Mouse (Mus musculus): ENCODE measurements around the gene Hoxa5. TPM values are rescaled to one million over a fixed set of nuclear protein-coding genes. Genes with fewer than 3 reads are reported as not detected.

Hoxa5 gene
- polyA plus RNA-seq, 1 experiment from 2014 or later = 0.41 TPM

- no peak overlapping the region for H3K4me3 ChIP-seq (replicated peaks)
These were observed 27.6 kb upstream of the Hoxa5 start for GRCm38 (mm10) chr6:52231885-52232567.

GRCm38 (mm10) chr6:52230516-52231165 lies 26.3 kb upstream of the Hoxa5 start, which contains the start of gene Hoxa9:
Gene Hoxa9, minus strand, starts transcription at chr6:52231089.
- no peak within 1 kb of the TSS for H3K27ac ChIP-seq (replicated peaks)
- H3K27me3 ChIP-seq = peaks cover 98% of the 10 kb centered on the region
- no peak within 1 kb of the TSS for H3K4me3 ChIP-seq (replicated peaks)
- H3K9ac ChIP-seq = no peak within 1 kb of the TSS
- H3K9me3 ChIP-seq (replicated peaks) = no peaks in the 10 kb centered on the region
- no peak within 1 kb of the TSS for H3K4me2 ChIP-seq
- ATAC-seq (ENCODE audit: insufficient read depth) = no peak
- no peaks in the 10 kb centered on the region; the same call in none of the 2 replicates for H3K4me1 ChIP-seq (replicated peaks)
- no peaks in the 10 kb centered on the region for H3K36me3 ChIP-seq (replicated peaks)
- WGBS (ENCODE audit: insufficient replicate concordance) = 3% methylated on average over 21 of the region's 36 CpGs

More at GRCm38 (mm10) chr6:52231885-52232567, 27.6 kb upstream of the Hoxa5 start:
- Histone ChIP-seq H3K27me3 (peaks cover 98% of the 10 kb centered on the region), H3K27ac (replicated peaks) (no peak overlapping the region), H3K9ac (no peak overlapping the region), H3K4me2 (no peak overlapping the region), H3K36me3 (replicated peaks) (no peaks in the 10 kb centered on the region), H3K9me3 (replicated peaks) (no peaks in the 10 kb centered on the region), H3K4me1 (replicated peaks) (no peaks in the 10 kb centered on the region; the same call in none of the 2 replicates)
- no peak for ATAC-seq (ENCODE audit: insufficient read depth)
- under 1% methylated on average over 18 of the region's 18 CpGs for WGBS (ENCODE audit: insufficient replicate concordance)

DNA sequence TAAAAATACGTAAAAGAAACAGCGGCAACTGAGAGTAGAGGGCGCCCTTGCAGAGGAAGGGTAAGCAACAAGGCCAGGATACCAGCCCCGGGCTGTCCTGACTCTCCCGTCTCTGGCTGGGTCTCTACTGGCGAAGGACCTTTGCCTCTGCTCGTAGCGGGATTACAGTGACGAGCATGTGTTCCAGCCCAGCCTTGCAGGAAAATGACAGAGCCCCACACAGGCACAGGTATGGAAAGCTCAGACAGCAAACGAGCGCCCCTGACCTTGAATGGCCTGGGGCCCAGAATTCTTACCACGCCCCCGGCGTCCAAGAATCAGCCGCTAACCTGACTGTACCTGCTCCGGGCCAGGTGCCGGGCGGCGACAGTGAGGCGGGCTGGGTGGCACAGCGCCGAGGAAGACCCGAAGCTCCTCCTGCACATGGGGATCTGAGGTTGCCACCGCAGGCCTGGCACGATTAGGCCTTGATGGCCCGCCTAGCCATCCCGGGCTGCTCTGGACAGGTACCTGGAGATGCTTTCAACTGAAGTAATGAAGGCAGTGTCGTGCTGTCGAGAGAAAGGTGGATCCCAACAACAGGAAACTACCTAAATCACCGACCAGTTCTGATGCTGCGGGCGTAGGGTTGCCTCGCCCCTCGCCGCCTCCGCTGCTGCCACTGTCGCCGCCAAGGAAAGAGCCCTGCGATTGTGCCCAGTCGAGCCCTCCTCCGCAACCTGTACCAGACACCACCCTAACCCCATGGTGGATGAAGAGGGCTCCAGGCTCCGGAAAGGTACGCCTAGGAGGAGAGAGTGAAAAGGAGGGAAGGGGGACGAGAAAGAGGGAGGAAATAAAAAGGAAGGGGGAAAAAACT lies 25.4 kb upstream of the Hoxa5 start:
- Histone ChIP-seq H3K4me3 (replicated peaks) (no peak overlapping the region), H3K9me3 (replicated peaks) (no peaks in the 10 kb centered on the region), H3K4me2 (no peak overlapping the region), H3K27ac (replicated peaks) (no peak overlapping the region), H3K36me3 (replicated peaks) (no peaks in the 10 kb centered on the region), H3K27me3 (peaks cover 98% of the 10 kb centered on the region), H3K4me1 (replicated peaks) (no peaks in the 10 kb centered on the region; the same call in none of the 2 replicates), H3K9ac (no peak overlapping the region)
- no peak for ATAC-seq (ENCODE audit: insufficient read depth)
- 2% methylated on average over 44 of the region's 44 CpGs for WGBS (ENCODE audit: insufficient replicate concordance)

DNA sequence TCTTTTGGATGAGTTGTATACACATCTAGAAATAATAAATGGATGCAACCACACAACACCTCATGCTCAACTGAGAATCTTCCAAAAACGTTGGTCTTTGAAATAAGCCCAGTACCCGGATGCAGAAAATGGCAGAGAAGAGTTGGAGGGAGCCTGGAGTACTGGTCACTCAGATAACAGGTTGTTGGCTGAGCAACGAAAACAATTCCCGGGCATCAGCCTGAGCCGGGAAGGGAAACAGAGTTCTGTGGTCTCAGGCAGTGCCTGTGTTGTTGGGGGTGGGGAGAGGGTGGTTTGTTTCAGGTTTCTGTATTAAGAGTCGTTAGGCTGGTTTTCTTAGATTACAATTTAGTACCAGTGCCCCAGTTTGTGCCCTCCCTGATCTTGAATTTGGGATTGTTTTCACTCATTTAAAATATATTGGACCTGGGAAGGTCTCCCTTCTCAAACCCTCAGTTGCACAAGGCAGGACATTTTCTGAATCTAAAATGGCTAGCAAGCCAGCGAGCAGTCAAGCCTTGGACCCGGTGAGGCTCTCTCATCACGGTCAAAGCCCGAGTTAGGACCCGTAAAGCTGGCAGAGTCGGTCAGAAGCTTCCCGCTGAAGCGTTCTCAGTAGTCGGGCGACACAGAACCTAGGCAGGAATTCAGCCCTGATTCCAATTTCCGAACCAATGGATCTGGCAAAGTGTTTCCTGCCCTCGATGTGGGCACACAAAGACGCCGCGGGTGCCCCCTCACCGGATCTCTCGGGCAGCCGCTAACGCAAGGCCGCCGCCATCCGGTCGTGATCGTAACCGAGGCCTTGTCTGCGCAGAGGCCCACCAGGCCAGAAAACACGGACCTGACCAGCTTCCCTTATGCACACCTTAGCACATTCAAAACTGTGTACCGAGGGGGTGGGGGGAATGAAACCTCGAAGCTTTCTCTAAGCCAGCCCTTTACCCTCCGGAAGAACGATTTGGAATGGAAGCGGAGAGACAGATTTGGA lies 24.4 kb upstream of the Hoxa5 start:
- Histone ChIP-seq H3K9me3 (replicated peaks) (no peaks in the 10 kb centered on the region), H3K36me3 (replicated peaks) (no peaks in the 10 kb centered on the region), H3K4me1 (replicated peaks) (no peaks in the 10 kb centered on the region; the same call in none of the 2 replicates), H3K27ac (replicated peaks) (no peak overlapping the region), H3K4me2 (no peak overlapping the region), H3K27me3 (peaks cover 98% of the 10 kb centered on the region), H3K9ac (no peak overlapping the region), H3K4me3 (replicated peaks) (no peak overlapping the region)
- WGBS (ENCODE audit: insufficient replicate concordance) = under 1% methylated on average over 38 of the region's 38 CpGs
- ATAC-seq (ENCODE audit: insufficient read depth) = no peak

GRCm38 (mm10) chr6:52227470-52228222 lies 23.3 kb upstream of the Hoxa5 start:
- no peak overlapping the region for H3K27ac ChIP-seq (replicated peaks)
- H3K9me3 ChIP-seq (replicated peaks) = no peaks in the 10 kb centered on the region
- no peak overlapping the region for H3K9ac ChIP-seq
- ATAC-seq (ENCODE audit: insufficient read depth) = no peak
- 24% methylated on average over 11 of the region's 11 CpGs for WGBS (ENCODE audit: insufficient replicate concordance)
- peaks cover 98% of the 10 kb centered on the region for H3K27me3 ChIP-seq
- H3K4me2 ChIP-seq = no peak overlapping the region
- H3K4me3 ChIP-seq (replicated peaks) = no peak overlapping the region
- H3K36me3 ChIP-seq (replicated peaks) = no peaks in the 10 kb centered on the region
- no peaks in the 10 kb centered on the region for H3K4me1 ChIP-seq (replicated peaks)

DNA sequence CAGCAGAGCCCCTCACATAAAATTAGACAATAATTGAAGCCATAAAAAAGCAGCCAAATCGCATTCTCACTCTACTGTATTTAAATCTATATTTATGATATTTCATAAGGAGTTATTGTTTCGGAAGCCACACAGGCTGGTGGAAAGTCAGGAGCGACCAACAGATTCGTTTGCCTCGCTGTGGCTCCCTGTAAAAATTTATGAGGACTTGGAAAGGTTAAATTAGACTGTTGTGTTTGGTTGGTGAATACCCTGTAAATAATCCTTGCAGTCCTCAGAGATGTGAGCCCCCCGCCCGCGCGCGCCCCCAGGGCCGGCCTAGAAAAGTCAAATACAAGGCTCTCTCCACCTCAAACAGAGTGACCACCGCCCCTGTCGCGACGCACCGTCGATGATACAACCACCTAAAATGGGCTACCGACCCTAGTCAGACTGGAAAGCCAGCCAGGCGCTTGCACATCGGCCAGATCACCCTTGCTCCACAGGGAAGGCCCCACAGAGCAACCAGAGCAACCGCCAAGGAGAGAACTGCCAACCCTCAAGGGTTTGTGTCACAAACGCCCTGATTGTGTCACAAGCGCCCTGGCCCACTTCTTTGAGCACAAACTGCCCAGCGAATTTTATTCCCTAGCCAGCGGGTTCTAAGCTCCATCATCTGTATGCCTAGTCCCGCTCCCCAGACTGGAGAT lies 22.3 kb upstream of the Hoxa5 start:
- Histone ChIP-seq H3K36me3 (replicated peaks) (no peaks in the 10 kb centered on the region), H3K4me2 (no peak overlapping the region), H3K9ac (no peak overlapping the region), H3K27me3 (peaks cover 98% of the 10 kb centered on the region), H3K27ac (replicated peaks) (no peak overlapping the region), H3K4me1 (replicated peaks) (0 out of 2 replicates have a peak, but pooled peaks cover 5% of the 10 kb centered on the region), H3K9me3 (replicated peaks) (no peaks in the 10 kb centered on the region), H3K4me3 (replicated peaks) (no peak overlapping the region)
- no peak for ATAC-seq (ENCODE audit: insufficient read depth)
- 7% methylated on average over 26 of the region's 26 CpGs for WGBS (ENCODE audit: insufficient replicate concordance)

DNA sequence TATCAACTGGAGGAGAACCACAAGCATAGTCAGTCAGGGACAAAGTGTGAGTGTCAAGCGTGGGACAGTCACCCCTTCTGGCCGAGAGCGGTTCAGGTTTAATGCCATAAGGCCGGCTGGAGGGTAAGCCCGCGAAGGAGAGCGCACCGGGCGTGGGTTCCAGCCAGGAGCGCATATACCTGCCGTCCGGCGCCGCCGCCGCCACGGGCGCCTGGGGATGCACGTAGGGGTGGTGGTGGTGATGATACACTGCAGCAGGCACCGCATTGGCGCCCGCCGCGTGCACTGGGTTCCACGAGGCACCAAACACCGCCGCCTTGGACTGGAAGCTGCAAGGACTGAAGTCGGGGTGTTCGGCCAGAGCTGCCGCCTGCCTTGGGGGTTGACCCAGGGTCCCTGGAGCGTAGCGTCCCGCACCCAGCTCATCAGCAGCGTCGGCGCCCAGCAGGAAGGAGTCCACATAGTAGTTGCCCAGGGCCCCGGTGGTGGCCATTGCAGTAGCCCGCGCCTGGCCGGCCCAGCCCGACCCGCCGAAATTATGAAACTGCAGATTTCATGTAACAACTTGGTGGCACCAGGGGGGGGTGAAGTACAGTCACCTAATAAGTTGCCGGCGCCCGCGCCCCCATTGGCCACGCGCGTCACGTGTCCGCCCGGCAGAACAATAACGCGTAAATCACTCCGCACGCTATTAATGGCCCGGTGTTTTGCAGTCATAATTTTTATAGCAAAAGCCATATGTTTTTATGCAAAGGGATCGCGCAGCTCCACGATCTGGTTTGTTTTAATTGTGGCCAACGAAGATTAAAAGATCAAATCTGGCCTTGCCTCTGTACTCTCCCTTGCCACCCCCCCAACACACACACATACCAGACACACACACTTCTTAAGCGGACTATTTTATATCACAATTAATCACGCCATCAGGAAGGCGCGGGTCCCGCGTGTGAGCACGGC lies 21.5 kb upstream of the Hoxa5 start:
- Histone ChIP-seq H3K4me2 (peak overlapping the region; percentile 29), H3K36me3 (replicated peaks) (no peaks in the 10 kb centered on the region), H3K27me3 (peaks cover 99% of the 10 kb centered on the region), H3K9ac (no peak overlapping the region), H3K27ac (replicated peaks) (no peak overlapping the region), H3K9me3 (replicated peaks) (no peaks in the 10 kb centered on the region), H3K4me3 (replicated peaks) (peak overlapping the region; percentile 15; the same call in 1 of the 2 replicates), H3K4me1 (replicated peaks) (0 out of 2 replicates have a peak, but pooled peaks cover 11% of the 10 kb centered on the region)
- whole genome bisulfite sequencing (ENCODE audit: insufficient replicate concordance) = under 1% methylated on average over 69 of the region's 69 CpGs
- no peak for ATAC-seq (ENCODE audit: insufficient read depth)

GRCm38 (mm10) chr6:52224895-52225611 lies 20.7 kb upstream of the Hoxa5 start:
- 0 out of 2 replicates have a peak overlapping the region, but pooled peaks have one; percentile 15 for H3K4me3 ChIP-seq (replicated peaks)
- under 1% methylated on average over 36 of the region's 36 CpGs for WGBS (ENCODE audit: insufficient replicate concordance)

More at GRCm38 (mm10) chr6:52224895-52225611, 20.7 kb upstream of the Hoxa5 start:
- H3K36me3 ChIP-seq (replicated peaks) = no peaks in the 10 kb centered on the region
- H3K27me3 ChIP-seq = peaks cover 99% of the 10 kb centered on the region
- no peaks in the 10 kb centered on the region for H3K9me3 ChIP-seq (replicated peaks)
- no peak overlapping the region for H3K27ac ChIP-seq (replicated peaks)
- H3K4me1 ChIP-seq (replicated peaks) = 0 out of 2 replicates have a peak, but pooled peaks cover 11% of the 10 kb centered on the region
- ATAC-seq (ENCODE audit: insufficient read depth) = no peak
- no peak overlapping the region for H3K9ac ChIP-seq
- H3K4me2 ChIP-seq = peak overlapping the region; percentile 29
